ENCODE assay signal across 24 mouse cellular contexts in the genomic region with DNA sequence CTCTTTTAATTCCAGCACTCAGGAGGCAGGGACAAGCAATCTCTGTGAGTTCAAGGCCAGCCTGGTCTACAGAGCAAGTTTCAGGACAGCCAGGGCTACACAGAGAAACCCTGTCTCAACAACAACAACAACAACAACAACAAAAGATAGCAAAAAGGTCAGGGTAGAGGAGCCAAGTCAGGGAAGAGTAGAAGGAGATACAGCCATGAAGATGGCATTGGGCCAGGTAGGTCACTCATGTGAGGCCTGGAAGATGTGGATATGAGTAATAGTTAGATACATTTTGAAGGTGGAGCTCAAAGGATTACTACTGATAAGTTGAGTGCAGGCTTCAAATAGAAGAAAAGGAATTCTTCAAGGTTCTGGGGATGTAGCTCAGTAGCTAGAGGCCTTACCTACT. TPM values are rescaled to one million over a fixed set of nuclear protein-coding genes. Genes with fewer than 3 reads are reported as not detected.
DNase-seq lines count a peak whose midpoint lies in the region; ATAC-seq and TF ChIP-seq lines count a peak whose summit lies in the region.
"Had no signal": no experiment of that assay in that cellular context is flagged by ENCODE, and none has a peak within 500 bp of the region (broad histone marks: within the 10 kb centered on the region; RNA-seq: fewer than 3 reads in every experiment).

No protein-coding gene starts in this region.

- DNase-seq in MEL (ENCODE audit: low read depth, low spot score): peak; percentile 66
- DNase-seq in left cerebral cortex, adult 11 months (ENCODE audit: low spot score): no peak
- DNase-seq in layer of hippocampus, adult 9-11 months: no peak
- no peak for DNase-seq in spleen, postnatal 14 days (ENCODE audit: low spot score in 2 of 2)
- DNase-seq: B cell, adult 2 months; cerebellum, adult 11 months; cerebellum, adult 18-20 months; cerebellum, adult 8-10 months; cerebellum, adult 9-11 months; cerebellum, postnatal 36 days; embryo, embryonic 11 days had no signal

- no peak overlapping the region for H3K9ac ChIP-seq in MEL (ENCODE audit: control insufficient read depth, low read depth, low read length, poor library complexity, severe bottlenecking)
- H3K9ac ChIP-seq: embryonic facial prominence, embryonic 13.5 days; embryonic facial prominence, embryonic 15.5 days; forebrain, embryonic 12.5 days had no signal

- no peaks in the 10 kb centered on the region for H3K27me3 ChIP-seq in MEL (ENCODE audit: control insufficient read depth in 1 of 2, insufficient read depth in 2 of 2, low read length in 2 of 2)
- H3K27me3 ChIP-seq: CH12.LX; embryonic facial prominence, embryonic 13.5 days; embryonic facial prominence, embryonic 15.5 days; forebrain, embryonic 12.5 days had no signal

- no peak overlapping the region for H3K27ac ChIP-seq in MEL (ENCODE audit: control insufficient read depth, low read depth, low read length)
- H3K27ac ChIP-seq: embryonic facial prominence, embryonic 13.5 days; embryonic facial prominence, embryonic 15.5 days; forebrain, embryonic 10.5 days; forebrain, embryonic 12.5 days had no signal

- TF ChIP-seq CTCF in MEL (IDR thresholded peaks at IDR 0.05 in 2 of 3, conservative IDR thresholded peaks at IDR 0.05 in 1 of 3; ENCODE audit: control insufficient read depth in 1 of 3, insufficient read depth in 1 of 3, low read depth in 2 of 3, low read length in 3 of 3, poor library complexity in 1 of 3, severe bottlenecking in 1 of 3): no peak

- H3K36me3 ChIP-seq in MEL (ENCODE audit: control insufficient read depth in 1 of 2, insufficient read depth in 2 of 2, low read length in 2 of 2): peaks cover 0 to 11% of the 10 kb centered on the region in 2 experiments; a peak in 2 of 4 replicates
- H3K36me3 ChIP-seq: embryonic facial prominence, embryonic 13.5 days; embryonic facial prominence, embryonic 15.5 days; forebrain, embryonic 10.5 days; forebrain, embryonic 12.5 days; G1E had no signal

- peak; percentile 69 for ATAC-seq in erythroid progenitor cell, adult 5-6 weeks (replicated peaks; ENCODE audit: low FRiP score, poor library complexity, severe bottlenecking)
- peak; percentile 75 for ATAC-seq in megakaryocyte-erythroid progenitor cell, adult 5-6 weeks (replicated peaks; ENCODE audit: low FRiP score, low TSS enrichment, poor library complexity, severe bottlenecking)
- ATAC-seq: CD4-positive, CD25-positive, alpha-beta regulatory T cell, adult 4 months; forebrain, embryonic 14.5 days; forebrain, embryonic 16.5 days had no signal

- peaks cover 13 to 14% of the 10 kb centered on the region in 2 experiments; a peak in 3 of 4 replicates for H3K4me1 ChIP-seq in MEL (ENCODE audit: control insufficient read depth in 1 of 2, insufficient read depth in 2 of 2, low read length in 2 of 2)
- H3K4me1 ChIP-seq: forebrain, embryonic 10.5 days; forebrain, embryonic 12.5 days had no signal

- TF ChIP-seq EP300 in MEL (IDR thresholded peaks at IDR 0.05; ENCODE audit: low read depth in 1 of 2, low read length in 2 of 2): peak; percentile 35 to 55; a peak in 3 of 4 replicates

- no peaks in the 10 kb centered on the region for H3K79me2 ChIP-seq in MEL (ENCODE audit: control insufficient read depth, insufficient read depth, low read length, poor library complexity)

- H3K4me3 ChIP-seq in MEL (ENCODE audit: control insufficient read depth in 1 of 2, insufficient read depth in 1 of 2, low read depth in 2 of 2, low read length in 2 of 2): no peak overlapping the region
- H3K4me3 ChIP-seq: embryonic facial prominence, embryonic 13.5 days; embryonic facial prominence, embryonic 15.5 days; forebrain, embryonic 10.5 days; forebrain, embryonic 12.5 days had no signal

- TF ChIP-seq POLR2A in MEL (IDR thresholded peaks at IDR 0.05; ENCODE audit: control insufficient read depth in 1 of 2, insufficient read depth in 1 of 2, low read depth in 1 of 2, low read length in 2 of 2, poor library complexity in 1 of 2): no peak

- TF ChIP-seq RAD21 in MEL (IDR thresholded peaks at IDR 0.05; ENCODE audit: low read depth, low read length): no peak

- H3K9me3 ChIP-seq in MEL (replicated peaks; ENCODE audit: insufficient read depth, low read length): no peaks in the 10 kb centered on the region
- H3K9me3 ChIP-seq: embryonic facial prominence, embryonic 13.5 days; embryonic facial prominence, embryonic 15.5 days; forebrain, embryonic 10.5 days; forebrain, embryonic 12.5 days; G1E had no signal

TF ChIP-seq in MEL, 35 proteins besides CTCF, POLR2A, EP300 and RAD21:
- TF ChIP-seq ZKSCAN1 (IDR thresholded peaks at IDR 0.05; ENCODE audit: low read depth, low read length) (no peak), ETS1 (IDR thresholded peaks at IDR 0.05; ENCODE audit: low read depth, low read length) (peak; percentile 56; the same call in 1 of the 2 replicates), BHLHE40 (IDR thresholded peaks at IDR 0.05; ENCODE audit: borderline replicate concordance, low read depth, low read length) (peak; percentile 44; the same call in 1 of the 2 replicates), KAT2A (conservative IDR thresholded peaks at IDR 0.05; ENCODE audit: low read depth, low read length) (no peak), TCF12 (IDR thresholded peaks at IDR 0.05; ENCODE audit: low read depth, low read length) (peak; percentile 55; the same call in 1 of the 2 replicates), RCOR1 (IDR thresholded peaks at IDR 0.05; ENCODE audit: low read depth, low read length) (0 out of 2 replicates have a peak, but pooled peaks have one; percentile 10), GATA1 (IDR thresholded peaks at IDR 0.05; ENCODE audit: low read depth, low read length) (peak; percentile 35; the same call in 1 of the 2 replicates)
TF ChIP-seq in MEL: peak in this region for 5.

RNA-seq across cellular contexts. Expression of gene Sh2d6, which starts 18.2 kb away (rescaled TPM):
- not detected in 2 replicates for total RNA-seq in MEL (2012; rRNA removed)
- polyA plus RNA-seq in MEL (2012; ENCODE audit: insufficient read depth in 1 of 2, insufficient read length in 2 of 2, low read depth in 1 of 2, low replicate concordance in 2 of 2, missing spikeins in 1 of 2): under 1 TPM in 1 of 2 experiments, not detected in 1; 0.17 TPM
- total RNA-seq in erythroid progenitor cell, adult 5-6 weeks (2015; ENCODE audit: low replicate concordance): not detected in 2 replicates
- not detected in 2 replicates for total RNA-seq in erythroid progenitor cell, adult 5-6 weeks (2017; ENCODE audit: low replicate concordance)
- not detected in 2 replicates for total RNA-seq in megakaryocyte-erythroid progenitor cell, adult 5-6 weeks (2014; fragmentation: Nextera tagmentation)
- not detected in 2 replicates for total RNA-seq in megakaryocyte-erythroid progenitor cell, adult 5-6 weeks (2017)
- total RNA-seq: common myeloid progenitor, adult 5-6 weeks had no signal
- polyA plus RNA-seq: CD4-positive, CD25-positive, alpha-beta regulatory T cell, adult 4 months; embryonic facial prominence, embryonic 11.5 days; G1E had no signal

RNA-seq across cellular contexts. Expression of gene Capg, which starts 40.9 kb away (rescaled TPM):
- 222 and 241 TPM in 2 replicates for total RNA-seq in MEL (2012; rRNA removed)
- polyA plus RNA-seq in MEL (2012; ENCODE audit: insufficient read depth in 1 of 2, insufficient read length in 2 of 2, low read depth in 1 of 2, low replicate concordance in 2 of 2, missing spikeins in 1 of 2): 100 to 1,000 TPM in 1 of 2 experiments, not detected in 1; 283 TPM
- total RNA-seq in erythroid progenitor cell, adult 5-6 weeks (2015; ENCODE audit: low replicate concordance): 9.0 and 15.5 TPM in 2 replicates
- total RNA-seq in erythroid progenitor cell, adult 5-6 weeks (2017; ENCODE audit: low replicate concordance): 12.6 and 28.6 TPM in 2 replicates
- total RNA-seq in megakaryocyte-erythroid progenitor cell, adult 5-6 weeks (2014; fragmentation: Nextera tagmentation): 23.7 and 36.7 TPM in 2 replicates
- total RNA-seq in megakaryocyte-erythroid progenitor cell, adult 5-6 weeks (2017): 37.9 and 39.3 TPM in 2 replicates
